Mouse (Mus musculus) ovary, adult 18-20 months (tissue): Measurements from ENCODE around the gene Gm35549.

ENCODE experiments used
- DNase-seq: peaks from one replicate; pipeline ENCODE4 v3.0.0; 2022; ENCODE audit warnings: low spot score, mixed read lengths

Gene Gm35549

DNA sequence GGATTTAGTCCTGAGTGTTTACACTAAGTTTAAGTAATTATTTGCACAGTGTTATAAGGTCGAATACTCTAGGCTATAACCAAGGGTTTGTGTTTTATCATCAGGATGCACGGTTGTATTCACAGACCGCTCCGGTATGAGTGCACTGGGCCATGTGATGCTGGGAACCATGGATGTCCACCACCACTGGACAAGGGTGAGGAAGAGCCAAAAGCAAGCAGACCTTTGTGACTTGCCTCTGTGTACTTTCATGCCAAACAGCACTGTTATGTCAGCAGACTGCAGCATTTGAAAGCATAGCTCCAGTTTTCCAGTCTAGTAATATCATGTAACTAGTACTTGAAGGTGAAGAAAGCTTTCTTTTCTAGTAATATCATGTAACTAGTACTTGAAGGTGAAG, 17.1 kb downstream of the Gm35549 start:
- no peak for DNase-seq

DNA sequence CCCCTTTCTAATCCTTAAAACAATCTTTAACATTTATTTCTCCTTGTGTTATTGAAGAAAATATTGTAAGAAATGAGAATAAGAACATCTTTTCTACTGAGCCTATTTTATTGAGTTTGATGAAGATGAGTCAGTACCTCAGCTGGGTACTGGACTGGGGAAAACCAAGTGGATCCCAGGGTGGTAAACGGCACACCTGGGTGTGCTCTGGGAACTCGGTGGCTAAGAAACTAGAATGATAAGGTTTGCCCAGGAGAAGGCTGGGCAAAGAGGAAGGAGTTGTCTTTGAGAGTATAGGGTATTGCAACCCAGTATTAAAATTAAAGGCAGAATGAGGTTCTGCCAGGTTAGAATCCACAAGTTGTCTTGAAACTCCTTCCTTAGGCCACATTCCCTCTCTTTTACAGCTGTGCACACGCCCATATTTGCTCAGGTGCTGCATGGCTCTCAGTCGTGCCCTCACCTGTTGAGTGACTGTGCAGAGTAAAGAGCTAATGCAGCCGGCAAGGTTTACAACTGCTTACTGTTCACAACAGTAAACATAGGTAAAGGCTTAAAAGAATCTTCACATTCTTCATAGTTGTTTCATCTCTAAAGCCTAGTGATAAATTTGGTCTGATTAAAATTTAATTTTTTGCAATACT, 20.3 kb downstream of the Gm35549 start:
- DNase-seq, result no peak

DNA sequence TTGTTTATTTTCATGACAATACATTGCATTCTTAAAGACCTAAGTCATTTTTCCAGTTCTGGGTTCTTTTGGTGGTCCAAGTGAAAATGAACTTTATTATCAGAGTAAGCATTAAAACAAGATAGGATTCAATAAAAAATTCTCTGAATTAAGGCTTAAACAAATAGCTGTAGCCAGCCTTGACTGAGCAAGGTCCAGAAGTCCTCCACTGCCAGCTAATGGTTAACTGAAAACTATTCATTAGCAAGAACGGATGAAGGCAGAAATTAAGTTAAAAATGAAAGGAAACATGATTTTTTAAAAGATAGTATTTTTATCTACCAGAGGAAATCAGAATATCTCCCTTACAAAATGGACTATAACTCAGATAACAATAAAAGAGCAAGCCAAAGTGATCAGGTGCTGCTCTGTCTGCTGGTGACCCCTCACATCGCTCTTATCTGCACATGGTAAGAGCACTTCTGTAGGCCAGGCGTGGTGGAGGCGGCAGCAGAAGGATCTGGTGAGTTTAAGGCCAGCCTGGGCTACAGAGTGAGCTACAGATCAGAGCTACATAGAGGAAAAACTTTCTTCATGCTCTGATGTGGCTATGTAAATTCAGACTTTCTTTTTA, 28.5 kb downstream of the Gm35549 start:
- no peak for DNase-seq

DNA sequence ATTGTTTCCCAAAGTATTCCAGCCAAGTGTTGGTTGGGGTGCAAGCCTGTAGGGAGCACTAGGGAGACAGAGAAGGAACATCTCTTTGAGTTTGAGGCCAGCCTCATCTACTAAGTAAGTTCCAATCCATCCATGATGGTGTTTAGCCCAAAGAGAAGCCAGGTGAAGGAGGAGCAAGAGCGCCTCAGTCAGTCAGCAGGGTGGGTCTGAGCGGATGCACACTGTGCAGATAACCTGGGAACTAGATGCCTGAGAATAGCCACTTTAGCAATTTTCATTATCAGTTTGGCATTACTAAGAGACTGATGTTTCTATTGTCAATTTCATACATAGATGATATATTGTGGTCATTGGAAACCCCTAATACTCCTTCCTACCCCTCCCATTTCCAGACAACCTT, 29.1 kb downstream of the Gm35549 start:
- DNase-seq, result no peak

DNA sequence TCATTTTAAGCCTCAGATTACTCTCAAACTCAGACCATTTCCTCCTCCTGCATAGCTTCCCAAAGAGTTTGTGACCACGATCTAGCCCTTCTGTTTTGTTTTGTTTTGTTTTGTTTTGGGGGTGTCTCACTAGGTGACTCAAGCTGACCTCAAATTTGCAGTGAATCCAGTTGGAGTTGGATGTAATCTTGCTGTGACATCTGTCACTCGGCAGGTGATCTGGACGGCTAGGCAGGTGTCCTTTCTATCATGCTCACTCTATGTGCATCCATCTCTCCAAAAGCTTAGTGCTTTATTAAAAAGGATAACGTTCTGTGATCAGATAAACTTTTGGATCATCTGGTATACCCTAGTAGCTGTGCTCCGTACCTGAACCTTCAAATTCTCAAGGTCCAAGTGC, 31.4 kb downstream of the Gm35549 start:
- DNase-seq, result no peak

DNA sequence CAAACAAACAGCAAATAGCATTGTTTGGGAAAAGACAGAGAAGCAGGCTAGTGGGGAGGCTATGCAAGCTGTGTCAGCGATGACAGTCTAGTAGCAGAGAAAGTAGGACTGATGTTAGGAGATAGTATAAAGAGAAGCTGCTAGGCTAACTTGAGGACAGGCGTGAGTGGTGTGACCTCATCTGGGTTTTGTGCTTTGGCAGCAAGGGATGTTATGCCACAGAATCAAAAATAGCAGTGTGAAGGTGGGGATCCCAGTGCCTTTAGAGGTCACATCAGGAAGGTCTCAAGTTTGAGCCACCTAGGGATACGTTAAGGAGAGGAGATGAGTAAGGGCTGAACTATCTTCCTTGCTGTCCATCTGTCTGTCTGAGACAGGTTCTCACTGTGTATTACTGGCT, 33.6 kb downstream of the Gm35549 start:
- DNase-seq, result no peak

DNA sequence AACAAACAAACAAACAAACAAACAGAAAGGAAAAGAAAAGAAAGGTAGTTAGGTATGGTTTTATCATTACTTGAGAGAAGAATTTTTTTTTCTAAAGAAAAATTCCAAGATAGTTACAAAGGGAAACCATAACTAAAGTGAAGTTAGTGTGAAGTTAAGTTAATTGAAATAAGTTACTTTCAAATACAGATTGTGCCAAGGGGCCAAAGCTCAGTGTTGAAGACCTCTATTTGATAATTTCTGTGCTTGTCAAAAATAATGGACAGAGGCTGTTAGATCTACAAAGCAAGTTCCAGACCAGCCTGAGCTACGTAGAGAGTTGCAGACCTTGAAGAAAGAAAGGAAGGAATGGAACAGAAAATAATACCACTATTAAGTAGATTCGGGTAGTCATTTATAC, 36.6 kb downstream of the Gm35549 start:
- no peak for DNase-seq

DNA sequence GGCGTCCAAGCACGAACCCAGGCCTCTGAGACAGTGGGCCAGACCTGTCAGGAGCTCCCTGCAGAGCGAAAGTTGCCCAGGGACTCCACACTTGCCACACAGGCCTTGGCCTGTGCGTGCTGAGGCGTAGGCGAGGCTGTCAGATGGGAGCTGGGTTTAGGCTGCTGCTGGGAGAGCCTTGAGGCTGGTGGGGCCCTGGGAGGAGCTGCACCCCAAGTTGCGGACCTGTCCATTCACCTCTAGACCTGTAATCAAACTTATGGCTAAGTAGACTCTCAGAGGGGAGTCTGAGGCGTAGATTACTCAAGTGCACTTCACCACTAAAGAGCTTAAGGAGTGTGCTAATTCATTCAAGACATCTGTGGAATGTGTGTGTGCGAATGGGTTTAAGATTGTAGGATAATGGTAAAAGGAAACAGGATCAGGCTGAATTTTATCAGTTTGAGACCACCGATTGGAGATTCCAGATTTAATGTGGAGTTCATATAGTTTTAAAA, 37.9 kb downstream of the Gm35549 start:
- no peak for DNase-seq

DNA sequence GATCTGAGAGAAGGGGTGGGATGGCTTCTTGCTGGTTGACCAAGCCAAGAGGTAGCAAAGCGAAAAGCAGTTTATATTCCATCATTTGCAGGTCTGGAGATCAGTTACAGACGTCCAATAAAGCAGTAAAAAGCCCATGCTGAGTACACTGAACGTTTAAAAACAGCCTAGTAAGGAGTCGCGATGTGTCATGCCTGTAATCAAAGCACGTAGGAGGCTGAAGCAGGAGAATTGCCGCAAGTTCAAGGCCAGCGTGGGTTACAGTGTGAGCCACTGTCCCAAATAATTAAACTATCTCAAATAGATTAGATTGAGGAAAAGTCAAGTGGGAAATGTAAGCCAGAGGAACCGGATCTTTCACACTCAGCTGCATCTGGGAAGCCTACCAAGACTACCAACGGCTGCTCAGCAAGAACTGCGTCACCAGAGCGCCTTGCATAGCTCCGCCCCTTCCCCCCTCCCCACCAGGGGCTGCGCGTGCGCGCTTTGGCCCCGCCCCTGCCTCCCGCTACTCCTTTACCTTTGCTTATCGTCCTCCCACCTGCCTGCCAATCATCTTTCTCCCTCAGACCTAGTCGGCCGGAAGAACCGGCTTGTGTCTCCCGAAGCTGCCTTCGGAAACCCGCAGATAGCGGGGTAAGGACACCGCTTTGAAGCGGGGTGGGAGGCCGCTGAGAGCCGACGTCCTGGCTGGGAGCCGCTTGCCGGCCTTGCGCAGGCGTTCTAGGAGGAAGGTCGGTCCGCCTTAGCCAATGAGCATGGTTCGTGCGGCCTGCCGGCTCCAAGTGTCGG, 38.6 kb downstream of the Gm35549 start, which contains the start of gene Tcaim:
Gene Tcaim, plus strand, starts transcription at position 487 of the 792 bp plus-strand sequence.
- peak; percentile 83 for DNase-seq

DNA sequence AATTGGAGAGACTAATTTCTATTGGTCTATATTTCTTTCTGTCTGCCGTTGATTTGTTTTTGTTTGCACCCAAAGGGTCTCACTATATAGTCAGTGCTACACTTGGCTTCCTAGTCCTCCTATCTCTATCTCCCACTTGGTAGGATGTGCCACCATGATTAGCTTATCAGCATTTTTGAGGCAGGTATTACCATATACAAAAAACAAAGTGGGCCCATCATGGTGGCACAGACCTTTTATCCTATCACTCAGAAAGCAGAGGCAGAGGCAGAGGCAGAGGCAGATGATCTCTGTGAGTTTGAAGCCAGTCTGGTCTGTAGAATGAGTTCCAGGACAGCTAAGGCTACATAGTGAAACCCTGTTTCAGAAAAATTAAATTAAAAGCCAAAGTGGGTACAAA, 57.3 kb downstream of the Gm35549 start:
- no peak for DNase-seq

DNA sequence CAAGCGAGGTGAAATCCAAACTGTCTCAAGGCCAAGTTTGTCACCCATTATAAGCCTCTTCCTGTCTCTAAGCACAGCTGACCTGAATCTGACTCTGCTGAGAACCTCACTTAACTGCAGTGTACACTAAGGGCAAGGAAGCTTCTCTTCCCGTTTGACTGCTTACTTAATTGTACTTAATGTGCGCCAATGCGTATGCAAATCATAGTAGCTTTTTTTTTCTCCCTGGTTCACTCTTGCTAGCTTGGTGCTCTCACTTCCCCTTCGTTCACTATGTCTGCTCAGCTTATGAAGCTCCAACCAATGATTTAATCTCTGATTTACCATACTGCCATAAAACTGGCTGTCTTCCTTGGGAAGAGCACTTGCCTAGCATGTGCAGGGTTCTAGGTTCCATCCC, 58.6 kb downstream of the Gm35549 start:
- DNase-seq, result no peak
